Mouse (Mus musculus) CH12.LX (cell line): ENCODE measurements at regions not wholly inside any gene's neighbourhood (a gene's known extent, or its start where the extent isn't known, plus 50 kb on each side); places are given as distances from the start of the nearest gene placed in this dataset.

ENCODE experiments used
- DNase-seq: peaks from one replicate; pipeline ENCODE4 v3.0.0-alpha.2; 2013; ENCODE audit errors: extremely low read depth
- H3K27ac ChIP-seq: 2 replicates; pipeline ENCODE4 v1.5.1; 2012; ENCODE audit warnings: low read depth, mild to moderate bottlenecking, control low read depth, moderate library complexity; ENCODE audit not compliant: insufficient read depth
- H3K27me3 ChIP-seq: replicated peaks from 2 replicates; pipeline ENCODE3; 2012; ENCODE audit warnings: inconsistent platforms
- H3K36me3 ChIP-seq, 2 experiments: replicated peaks in 1 of 2; 2 replicates each; pipeline versions ENCODE3 to v1.6.1; 2012; ENCODE audit warnings: inconsistent platforms in 1 of 2, low read length in 1 of 2, mild to moderate bottlenecking in 1 of 2, mixed read lengths in 1 of 2, moderate library complexity in 1 of 2; ENCODE audit not compliant: control insufficient read depth in 1 of 2, insufficient read depth in 1 of 2
- H3K4me1 ChIP-seq, 2 experiments: 2 replicates each; pipeline ENCODE4 v1.6.1; 2012; ENCODE audit warnings: inconsistent platforms in 1 of 2, moderate library complexity in 1 of 2; ENCODE audit not compliant: insufficient read depth in 2 of 2, control insufficient read depth in 1 of 2
- H3K4me2 ChIP-seq: 2 replicates; pipeline ENCODE4 v1.6.1; 2012; ENCODE audit warnings: low read depth, mild to moderate bottlenecking, control low read depth; ENCODE audit not compliant: poor library complexity, insufficient read depth, severe bottlenecking
- H3K4me3 ChIP-seq, 3 experiments: fragments of 150-350 bp in 1 of 3; sonication (generic) in 1 of 3; replicated peaks in 1 of 3; 2 replicates each; pipeline versions ENCODE3 to v1.5.1; 2011 to 2012; ENCODE audit warnings: low read depth in 2 of 3, low read length in 2 of 3, mild to moderate bottlenecking in 2 of 3, moderate library complexity in 2 of 3, control low read depth in 1 of 3, improper control_type of control experiment in 1 of 3, inconsistent platforms in 1 of 3, mixed read lengths in 1 of 3; ENCODE audit not compliant: poor library complexity in 1 of 3
- H3K79me2 ChIP-seq: replicated peaks from 2 replicates; pipeline ENCODE4 v1.6.1; 2012; ENCODE audit warnings: mild to moderate bottlenecking, moderate library complexity; ENCODE audit not compliant: control insufficient read depth, poor library complexity, insufficient read depth, severe bottlenecking; ENCODE audit errors: extremely low read depth
- H3K9ac ChIP-seq: 2 replicates; pipeline ENCODE4 v1.6.1; 2012; ENCODE audit warnings: low read depth, mild to moderate bottlenecking, control low read depth, moderate library complexity; ENCODE audit not compliant: insufficient read depth
- H3K9me3 ChIP-seq: replicated peaks from 2 replicates; pipeline ENCODE3; 2012; ENCODE audit warnings: low read length, inconsistent platforms, mixed read lengths
- CHD1 ChIP-seq: IDR thresholded peaks from 2 replicates; pipeline ENCODE4 v1.6.1; 2012; ENCODE audit warnings: low read depth, low read length, improper control_type of control experiment, inconsistent platforms
- E2F4 ChIP-seq: IDR thresholded peaks from 2 replicates; pipeline ENCODE4 v1.6.1; 2011; ENCODE audit warnings: low read depth, low read length, improper control_type of control experiment; ENCODE audit not compliant: insufficient replicate concordance
- ELF1 ChIP-seq: IDR thresholded peaks from 2 replicates; pipeline ENCODE4 v1.6.1; 2014; ENCODE audit warnings: low read depth, mild to moderate bottlenecking, inconsistent platforms, low read length, improper control_type of control experiment
- GABPA ChIP-seq: IDR thresholded peaks from 2 replicates; pipeline ENCODE4 v1.6.1; 2012; ENCODE audit warnings: low read depth, low read length, improper control_type of control experiment, inconsistent platforms; ENCODE audit not compliant: insufficient replicate concordance
- HCFC1 ChIP-seq: IDR thresholded peaks from 2 replicates; pipeline ENCODE4 v1.6.1; 2012; ENCODE audit warnings: low read depth, mild to moderate bottlenecking, inconsistent platforms, low read length, improper control_type of control experiment
- IRF4 ChIP-seq: IDR thresholded peaks from 2 replicates; pipeline ENCODE4 v1.6.1; 2014; ENCODE audit warnings: low read depth, mild to moderate bottlenecking, inconsistent platforms, low read length, improper control_type of control experiment
- JUN ChIP-seq: IDR thresholded peaks from 2 replicates; pipeline ENCODE4 v1.6.1; 2011; ENCODE audit warnings: low read depth, mild to moderate bottlenecking, low read length, improper control_type of control experiment, moderate library complexity; ENCODE audit not compliant: insufficient read depth
- JUND ChIP-seq: conservative IDR thresholded peaks from 2 replicates; pipeline ENCODE4 v1.6.1; 2011; ENCODE audit warnings: low read depth, low read length, improper control_type of control experiment
- MAFK ChIP-seq: IDR thresholded peaks from 2 replicates; pipeline ENCODE4 v1.6.1; 2011; ENCODE audit warnings: low read length, improper control_type of control experiment; ENCODE audit not compliant: insufficient replicate concordance
- MAX ChIP-seq: IDR thresholded peaks from 2 replicates; pipeline ENCODE4 v1.6.1; 2011; ENCODE audit warnings: low read length, improper control_type of control experiment
- MAZ ChIP-seq: IDR thresholded peaks from 2 replicates; pipeline ENCODE4 v1.6.1; 2012; ENCODE audit warnings: low read depth, mild to moderate bottlenecking, inconsistent platforms, low read length, improper control_type of control experiment, moderate library complexity
- MEF2A ChIP-seq: IDR thresholded peaks from 2 replicates; pipeline ENCODE4 v1.6.1; 2014; ENCODE audit warnings: low read depth, mild to moderate bottlenecking, inconsistent platforms, low read length, improper control_type of control experiment, borderline replicate concordance
- MXI1 ChIP-seq: IDR thresholded peaks from 2 replicates; pipeline ENCODE4 v1.6.1; 2011; ENCODE audit warnings: mild to moderate bottlenecking, low read depth, low read length, improper control_type of control experiment
- NELFE ChIP-seq: IDR thresholded peaks from 2 replicates; pipeline ENCODE4 v1.6.1; 2011; ENCODE audit warnings: low read depth, low read length, improper control_type of control experiment
- NRF1 ChIP-seq: IDR thresholded peaks from 2 replicates; pipeline ENCODE4 v1.6.1; 2014; ENCODE audit warnings: low read depth, mild to moderate bottlenecking, inconsistent platforms, low read length, improper control_type of control experiment, moderate library complexity
- PAX5 ChIP-seq: IDR thresholded peaks from 2 replicates; pipeline ENCODE4 v1.6.1; 2012; ENCODE audit warnings: low read length, inconsistent platforms, mixed read lengths
- POLR2AphosphoS2 ChIP-seq: IDR thresholded peaks from 2 replicates; pipeline ENCODE4 v1.6.1; 2011; ENCODE audit warnings: low read depth, low read length, improper control_type of control experiment
- SIN3A ChIP-seq: IDR thresholded peaks from 2 replicates; pipeline ENCODE4 v1.6.1; 2012; ENCODE audit warnings: low read length, improper control_type of control experiment, inconsistent platforms
- SMC3 ChIP-seq: IDR thresholded peaks from 2 replicates; pipeline ENCODE4 v1.6.1; 2011; ENCODE audit warnings: low read depth, low read length, improper control_type of control experiment
- TBP ChIP-seq: conservative IDR thresholded peaks from 2 replicates; pipeline ENCODE4 v1.6.1; 2011; ENCODE audit warnings: low read depth, low read length, improper control_type of control experiment
- TCF12 ChIP-seq: IDR thresholded peaks from 2 replicates; pipeline ENCODE4 v1.6.1; 2014; ENCODE audit warnings: low read depth, mild to moderate bottlenecking, inconsistent platforms, low read length, improper control_type of control experiment
- UBTF ChIP-seq: IDR thresholded peaks from 2 replicates; pipeline ENCODE4 v1.6.1; 2012; ENCODE audit warnings: low read depth, mild to moderate bottlenecking, inconsistent platforms, low read length, improper control_type of control experiment, moderate library complexity
- USF1 ChIP-seq: IDR thresholded peaks from 2 replicates; pipeline ENCODE4 v1.6.1; 2014; ENCODE audit warnings: low read depth, mild to moderate bottlenecking, inconsistent platforms, low read length, improper control_type of control experiment
- USF2 ChIP-seq: conservative IDR thresholded peaks from 2 replicates; pipeline ENCODE4 v1.6.1; 2011; ENCODE audit warnings: low read depth, low read length, improper control_type of control experiment
- ZKSCAN1 ChIP-seq: IDR thresholded peaks from 2 replicates; pipeline ENCODE4 v1.6.1; 2012; ENCODE audit warnings: low read depth, inconsistent platforms, low read length, improper control_type of control experiment, borderline replicate concordance
- dilution Hi-C: fragments of 300-500 bp; cut with MboI; formaldehyde crosslinking; loops from 2 replicates; pipeline ENCODE4 v1.14.3; 2020; ENCODE audit warnings: low sequenced_read_pairs; ENCODE audit not compliant: extremely low pct_unique_long_range_greater_than_20kb, extremely low pct_ligation_motif_present
- in situ Hi-C: fragments of 300-500 bp; cut with MboI; formaldehyde crosslinking; loops from 3 replicates; pipeline ENCODE4 v1.14.3; 2019; ENCODE audit warnings: low sequenced_read_pairs, low pct_ligation_motif_present, low pct_unique_long_range_greater_than_20kb, mixed read lengths

GRCm38 (mm10) chr14:45956624-45957023 lies 298.7 kb upstream of the Ddhd1 start:
- dilution Hi-C loops (no loop called here), in situ Hi-C loops (no loop called here)
- Histone ChIP-seq H3K9ac (no peak overlapping the region), H3K4me1 (no peaks in the 10 kb centered on the region), H3K27ac (no peak overlapping the region), H3K4me2 (no peak overlapping the region), H3K27me3 (no peaks in the 10 kb centered on the region), H3K36me3 (no peaks in the 10 kb centered on the region), H3K4me3 (no peak overlapping the region), H3K79me2 (no peaks in the 10 kb centered on the region), H3K9me3 (no peaks in the 10 kb centered on the region)
- no peak for TF ChIP-seq MEF2A
- no peak for TF ChIP-seq POLR2AphosphoS2
- no peak for TF ChIP-seq TBP
- TF ChIP-seq GABPA, result no peak
- no peak for TF ChIP-seq MXI1
- TF ChIP-seq TCF12, result no peak
- TF ChIP-seq HCFC1, result no peak
- no peak for TF ChIP-seq SIN3A
- TF ChIP-seq ELF1, result no peak
- TF ChIP-seq CHD1, result no peak
- no peak for TF ChIP-seq USF1
- TF ChIP-seq MAFK, result no peak
- TF ChIP-seq USF2, result no peak
- no peak for TF ChIP-seq PAX5
- TF ChIP-seq MAX, result no peak
- no peak for TF ChIP-seq NRF1
- no peak for TF ChIP-seq E2F4
- no peak for DNase-seq

GRCm38 (mm10) chr14:45962474-45962873 lies 304.5 kb upstream of the Ddhd1 start:
- Histone ChIP-seq H3K4me1 (no peaks in the 10 kb centered on the region), H3K9me3 (no peaks in the 10 kb centered on the region), H3K4me3 (no peak overlapping the region), H3K27ac (no peak overlapping the region), H3K36me3 (no peaks in the 10 kb centered on the region), H3K27me3 (no peaks in the 10 kb centered on the region), H3K4me2 (no peak overlapping the region), H3K9ac (no peak overlapping the region), H3K79me2 (no peaks in the 10 kb centered on the region)
- DNase-seq, result no peak
- TF ChIP-seq MAZ (no peak), SMC3 (no peak), POLR2AphosphoS2 (no peak), JUND (no peak), UBTF (no peak), IRF4 (no peak), JUN (no peak), ZKSCAN1 (no peak), MEF2A (no peak), MAFK (no peak), USF1 (no peak), MAX (no peak), NELFE (no peak), NRF1 (no peak)
- dilution Hi-C loops (no loop called here), in situ Hi-C loops (no loop called here)
